Mouse (Mus musculus) liver, adult (tissue): Measurements from ENCODE around the gene Taf3.

Source experiments
- GATA4 ChIP-seq: IDR thresholded peaks from 2 replicates; pipeline ENCODE4 v1.6.1; 2014; ENCODE audit warnings: mild to moderate bottlenecking, low read length; ENCODE audit not compliant: insufficient replicate concordance

Taf3 gene

DNA sequence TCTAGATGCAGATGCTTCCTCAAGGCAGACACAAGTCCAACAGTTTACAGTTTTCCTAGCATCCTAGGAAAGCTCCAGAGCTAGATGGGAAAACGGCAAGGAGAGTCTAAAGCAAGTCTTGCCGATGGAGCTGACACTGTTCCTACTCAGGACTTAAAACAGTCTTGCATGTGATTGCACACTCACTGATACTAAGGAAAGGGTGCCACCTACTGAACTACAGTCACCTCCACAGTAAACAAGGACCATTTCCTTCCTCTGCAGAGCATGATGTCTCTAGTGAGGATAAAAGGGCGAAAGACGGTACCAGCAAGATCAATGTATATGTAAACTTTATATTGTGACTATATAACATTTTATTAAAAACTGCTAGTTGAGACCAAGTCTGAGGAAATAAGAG lies 14.7 kb downstream of the Taf3 start:
- TF ChIP-seq GATA4, result no peak

DNA sequence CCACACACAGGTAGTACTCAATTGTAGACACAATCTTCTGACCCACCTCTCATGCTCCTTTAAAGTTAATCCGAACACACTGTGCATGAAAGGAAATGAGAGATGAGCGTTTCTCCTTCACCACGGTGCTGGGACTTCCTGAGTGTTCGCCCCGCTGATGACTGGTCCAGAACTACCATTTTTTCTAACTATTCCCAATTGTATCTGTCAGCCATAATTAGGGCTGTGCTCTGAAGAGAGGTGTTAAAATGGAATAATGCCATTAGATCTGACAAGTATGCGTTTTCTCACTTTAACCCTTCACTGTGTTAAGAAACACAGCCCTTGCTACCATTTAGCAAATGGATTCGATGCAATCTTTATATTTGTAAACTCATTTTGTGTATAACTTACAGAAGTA lies 18.6 kb downstream of the Taf3 start:
- no peak for TF ChIP-seq GATA4

DNA sequence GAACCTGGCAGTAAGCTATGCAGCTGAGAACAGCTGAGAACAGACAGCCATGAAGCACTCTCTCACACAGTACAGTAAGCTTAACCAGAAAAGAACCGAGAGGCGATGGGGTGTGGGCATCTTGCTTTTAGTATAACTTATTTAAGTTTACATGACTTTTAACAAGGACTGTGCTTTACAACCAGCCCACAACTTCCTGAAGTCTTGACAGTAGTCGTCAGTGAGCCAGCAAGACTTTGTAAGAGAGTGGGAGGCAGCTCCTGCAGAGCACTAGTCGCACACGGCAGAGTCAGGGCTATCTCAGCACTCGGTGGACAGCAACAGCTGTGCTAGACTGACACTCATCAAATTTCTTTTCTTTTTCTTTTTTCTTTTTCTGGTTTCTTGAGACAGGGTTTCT lies 24.1 kb downstream of the Taf3 start:
- TF ChIP-seq GATA4, result no peak

DNA sequence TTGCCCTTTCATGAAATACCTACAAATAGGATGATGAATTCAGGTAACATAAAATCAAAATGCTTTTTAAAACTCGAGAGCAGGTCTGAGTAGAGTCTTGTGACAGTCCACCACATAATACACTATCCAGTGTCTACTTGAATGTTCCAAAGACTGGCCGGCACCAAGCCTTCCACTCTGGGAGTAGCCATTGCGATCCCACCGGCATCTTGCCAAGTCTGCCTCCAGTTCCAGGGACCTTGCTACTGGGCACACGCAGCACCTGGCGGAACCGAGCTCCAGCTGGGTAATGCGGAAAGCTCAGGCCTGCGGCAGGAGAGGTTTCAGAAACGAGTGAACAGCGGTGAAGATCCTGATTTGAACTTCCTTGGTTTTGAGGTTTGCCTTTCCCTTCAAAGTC lies 27.1 kb downstream of the Taf3 start:
- TF ChIP-seq GATA4, result no peak

DNA sequence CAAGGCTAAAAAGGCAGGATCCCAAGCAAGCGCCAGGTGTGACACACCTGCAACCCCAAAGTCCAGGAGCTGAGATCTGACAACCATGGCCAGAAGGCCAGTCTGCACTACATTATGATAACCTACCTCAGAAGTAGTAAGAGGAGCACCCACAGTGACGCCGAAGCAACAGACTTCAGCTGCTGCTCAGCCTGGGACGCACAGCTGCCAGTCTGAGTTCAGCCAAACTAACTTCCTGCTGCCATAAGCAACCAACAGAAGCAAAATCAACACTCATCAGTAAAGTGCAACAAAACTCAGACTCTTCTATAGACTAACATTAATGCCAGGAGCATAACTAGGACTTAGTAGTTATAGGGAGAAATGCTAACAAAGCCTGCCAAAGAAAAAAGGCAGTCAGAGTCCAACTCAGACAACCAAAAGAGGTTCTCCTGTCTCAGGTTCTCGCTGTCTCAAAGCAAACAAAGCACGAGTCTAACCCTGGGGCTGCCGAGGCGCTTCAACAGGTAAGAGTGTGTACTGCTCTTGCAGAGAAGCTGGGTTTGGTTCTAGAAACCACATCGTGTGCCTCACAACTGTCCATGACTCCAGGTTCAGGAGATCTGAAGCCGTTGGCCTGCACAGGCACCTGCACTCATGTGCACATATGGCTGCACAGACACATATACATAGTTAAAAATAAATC lies 33.3 kb downstream of the Taf3 start:
- no peak for TF ChIP-seq GATA4

GRCm38 (mm10) chr2:10010263-10010909 lies 38.0 kb downstream of the Taf3 start:
- TF ChIP-seq GATA4, result no peak

DNA sequence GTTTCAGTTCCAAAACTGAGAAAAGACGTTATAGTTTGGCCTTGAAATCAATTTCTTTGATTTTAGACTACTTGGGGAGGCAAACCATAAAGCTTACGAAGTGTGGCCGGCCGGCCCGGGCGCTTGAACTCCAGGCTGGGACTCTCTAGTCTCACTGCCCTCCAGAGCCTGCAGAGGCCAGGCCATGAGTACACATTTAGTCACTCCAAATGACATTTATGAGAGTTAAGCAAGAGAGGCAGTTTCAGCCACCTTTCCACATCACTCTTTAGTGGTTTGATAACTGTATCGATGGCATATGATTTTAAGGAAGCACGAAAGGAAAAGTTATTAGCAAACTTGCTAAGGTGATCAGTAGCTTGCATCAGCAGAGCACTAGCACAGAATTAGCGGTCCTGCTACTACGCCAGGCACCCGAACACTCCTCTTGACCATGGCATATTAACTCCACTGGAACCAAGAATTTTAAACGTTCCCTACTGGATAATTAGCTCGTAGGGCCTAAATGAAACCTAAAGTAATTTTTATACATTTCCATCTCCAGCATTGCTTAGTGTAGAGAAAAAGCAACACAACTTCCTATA lies 38.6 kb downstream of the Taf3 start:
- no peak for TF ChIP-seq GATA4

- no peak for TF ChIP-seq GATA4
Observed at GRCm38 (mm10) chr2:10008593-10008992, 39.8 kb downstream of the Taf3 start.

GRCm38 (mm10) chr2:10004960-10005621 lies 43.3 kb downstream of the Taf3 start:
- TF ChIP-seq GATA4, result no peak

GRCm38 (mm10) chr2:10003358-10003757 lies 45.0 kb downstream of the Taf3 start:
- no peak for TF ChIP-seq GATA4

- no peak for TF ChIP-seq GATA4
Observed at GRCm38 (mm10) chr2:10001591-10001990, 46.8 kb downstream of the Taf3 start.

GRCm38 (mm10) chr2:9997535-9997934 lies 50.9 kb downstream of the Taf3 start:
- TF ChIP-seq GATA4, result no peak

DNA sequence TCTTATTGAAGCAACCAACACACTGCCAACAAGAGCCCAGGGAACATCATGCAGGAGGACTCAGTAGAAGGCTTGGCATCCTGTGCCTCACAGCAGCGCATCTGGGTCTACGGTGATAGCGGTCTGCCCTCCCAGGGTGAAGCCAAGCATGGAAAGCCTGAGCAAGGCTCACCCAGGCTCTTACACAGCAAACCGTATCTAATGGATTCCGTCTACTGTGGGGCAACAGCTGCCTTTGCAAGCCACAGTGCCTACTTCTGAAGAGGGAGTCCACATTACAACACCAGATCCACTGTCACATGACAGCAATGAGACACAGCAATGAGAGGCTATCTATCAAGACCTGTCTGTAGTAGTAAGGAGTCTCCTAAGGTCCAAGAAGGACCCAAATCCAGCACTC lies 52.3 kb downstream of the Taf3 start:
- no peak for TF ChIP-seq GATA4

- no peak for TF ChIP-seq GATA4
Observed at GRCm38 (mm10) chr2:9990690-9991229, 57.6 kb downstream of the Taf3 start.

DNA sequence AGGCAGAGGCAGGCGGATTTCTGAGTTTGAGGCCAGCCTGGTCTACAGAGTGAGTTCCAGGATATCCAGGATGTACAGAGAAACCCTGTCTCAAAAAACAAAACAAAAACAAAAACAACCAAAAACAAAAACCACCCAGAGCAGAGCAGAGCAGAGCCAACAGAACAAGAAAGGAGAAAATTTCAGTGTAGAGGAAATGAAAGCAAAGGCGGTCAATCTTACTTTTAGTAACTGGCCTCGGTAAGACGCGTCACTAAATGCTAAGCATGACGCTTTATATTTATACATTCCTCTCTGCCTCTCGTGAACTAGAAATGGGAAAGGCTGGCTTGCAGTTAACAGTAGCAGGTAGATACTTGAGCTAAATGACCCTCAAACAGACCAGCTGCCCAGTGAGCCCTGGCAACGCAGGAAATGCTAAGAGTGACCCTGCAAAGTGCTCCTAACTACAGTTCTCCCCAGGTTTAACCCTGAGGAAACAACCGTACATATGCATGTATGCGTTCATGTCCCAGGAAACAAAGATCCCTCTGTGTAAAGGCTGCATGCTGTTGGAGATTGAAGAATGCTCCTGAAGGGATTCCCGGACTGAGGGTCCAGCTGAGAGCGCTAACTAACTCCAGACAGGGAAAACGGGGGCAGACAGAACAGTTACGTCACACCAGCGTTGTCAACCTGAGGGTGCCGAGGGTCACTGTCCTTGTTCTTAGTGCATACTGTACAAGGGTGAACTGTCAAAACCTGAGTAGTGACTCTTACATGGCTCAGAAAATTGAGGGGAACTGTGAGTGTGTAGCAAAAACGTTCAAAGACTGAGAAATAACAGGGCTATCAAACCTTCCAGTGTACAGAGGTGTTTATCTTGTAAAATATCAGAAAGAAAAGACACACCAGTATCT lies 58.5 kb downstream of the Taf3 start:
- no peak for TF ChIP-seq GATA4

DNA sequence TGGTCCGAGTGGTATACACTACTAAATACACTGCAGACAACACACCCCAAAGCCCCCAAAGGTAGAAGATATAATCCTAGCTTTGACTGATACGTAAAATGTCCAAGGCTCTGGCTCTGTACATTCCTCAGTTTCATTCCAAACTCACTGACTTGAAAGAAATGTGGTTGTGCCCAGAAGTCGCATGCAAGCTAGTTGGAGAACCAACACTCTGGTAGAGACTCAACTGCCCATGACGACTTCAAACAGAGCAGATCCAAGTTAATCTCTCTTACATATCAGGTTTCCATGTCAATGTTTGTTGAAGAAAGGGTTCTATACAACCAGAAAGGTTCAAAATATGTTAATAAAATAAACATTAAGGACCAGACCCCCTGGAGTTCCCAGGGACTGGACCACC lies 60.1 kb downstream of the Taf3 start:
- TF ChIP-seq GATA4, result no peak
